1 mouse cellular context compared by ENCODE assay signal in genomic region chr3:89187690-89188477, GRCm38 (mm10).
TF ChIP-seq lines count a peak whose summit lies in the region.

No protein-coding gene starts in this region.

TF ChIP-seq in MEL, 35 proteins besides CTCF, POLR2A, EP300 and RAD21 (continued from another document):
- TF ChIP-seq NRF1 (IDR thresholded peaks at IDR 0.05; ENCODE audit: insufficient read depth, low read depth, low read length, poor library complexity, severe bottlenecking) (no peak), TCF12 (IDR thresholded peaks at IDR 0.05; ENCODE audit: low read depth, low read length) (peak; percentile 53; the same call in 1 of the 2 replicates), E2F4 (IDR thresholded peaks at IDR 0.05; ENCODE audit: borderline replicate concordance, low read depth, low read length) (no peak), MAZ (IDR thresholded peaks at IDR 0.05; ENCODE audit: low read depth, low read length) (no peak)
